Mouse (Mus musculus) lung, postnatal 0 days (tissue): ENCODE measurements around the gene Shpk. TPM values are rescaled to one million over a fixed set of nuclear protein-coding genes. Genes with fewer than 3 reads are reported as not detected.

Source experiments
- ATAC-seq: fragments of 200-750 bp; cut with Nextera tagmentation; 2 replicates; pipeline ENCODE4 v1.8.0; 2017; ENCODE audit warnings: moderate library complexity
- DNase-seq: peaks from one replicate; pipeline ENCODE4 v3.0.0-alpha.2; 2016; ENCODE audit warnings: low spot score
- H3K27ac ChIP-seq: fragments of 300-500 bp; sonication (generic); 2 replicates; pipeline ENCODE4 v1.5.1; 2014; ENCODE audit warnings: antibody characterized with exemption, mild to moderate bottlenecking, low read length, mixed read lengths
- H3K27me3 ChIP-seq: fragments of 300-500 bp; sonication (generic); replicated peaks from 2 replicates; pipeline ENCODE4 v1.6.1; 2014; ENCODE audit warnings: low read length, mixed read lengths; ENCODE audit not compliant: insufficient read depth
- H3K36me3 ChIP-seq: fragments of 300-500 bp; sonication (generic); 2 replicates; pipeline ENCODE4 v1.6.1; 2014; ENCODE audit warnings: low read length, mixed read lengths; ENCODE audit not compliant: insufficient read depth
- H3K4me1 ChIP-seq: fragments of 300-500 bp; sonication (generic); 2 replicates; pipeline ENCODE4 v1.6.1; 2014; ENCODE audit warnings: antibody characterized with exemption, low read depth, low read length, mixed read lengths; ENCODE audit not compliant: insufficient read depth
- H3K4me2 ChIP-seq: fragments of 300-500 bp; sonication (generic); replicated peaks from 2 replicates; pipeline ENCODE4 v1.6.1; 2014; ENCODE audit warnings: low read depth, mild to moderate bottlenecking, low read length, moderate library complexity, mixed read lengths
- H3K4me3 ChIP-seq: fragments of 300-500 bp; sonication (generic); 2 replicates; pipeline ENCODE4 v1.5.1; 2014; ENCODE audit warnings: low read depth, low read length
- H3K9ac ChIP-seq: fragments of 300-500 bp; sonication (generic); replicated peaks from 2 replicates; pipeline ENCODE4 v1.6.1; 2014; ENCODE audit warnings: low read depth, mild to moderate bottlenecking
- H3K9me3 ChIP-seq: fragments of 300-500 bp; sonication (generic); 2 replicates; pipeline ENCODE4 v1.6.1; 2016; ENCODE audit warnings: low read length, mixed read lengths
- CTCF ChIP-seq: IDR thresholded peaks from 2 replicates; pipeline ENCODE4 v1.5.1; 2016; ENCODE audit warnings: antibody characterized with exemption, mild to moderate bottlenecking
- EP300 ChIP-seq: IDR thresholded peaks from 2 replicates; pipeline ENCODE4 v1.6.1; 2016; ENCODE audit warnings: antibody characterized with exemption, mild to moderate bottlenecking, control low read depth
- WGBS: fragments of 180-500 bp; shearing (Covaris S2); extraction: QIAGEN DNeasy Blood & Tissue Kit; methylation state at CpG from one replicate; pipeline ENCODE4 v1.1.7; 2014; 5-methylcytosine and 5-hydroxymethylcytosine counted together
- polyA plus RNA-seq: library from polyadenylated mRNA; unstranded; fragments of >200 nt; fragmentation: Nextera tagmentation; extraction: Ambion mirVana; gene quantifications from 2 replicates; pipeline ENCODE4 v1.2.1, GENCODE M21; 2015

Shpk gene
- polyA plus RNA-seq, 1 experiment from 2014 or later = 3.5 TPM

- DNase-seq (peak; percentile 8), ATAC-seq (no peak)
- no peaks in the 10 kb centered on the region for H3K9me3 ChIP-seq
- H3K9ac ChIP-seq = no peak overlapping the region
- H3K4me2 ChIP-seq = no peak overlapping the region
- no peaks in the 10 kb centered on the region for H3K27me3 ChIP-seq
- H3K36me3 ChIP-seq = no peaks in the 10 kb centered on the region
- WGBS = 52% methylated on average over 3 of the region's 3 CpGs
- no peak overlapping the region for H3K27ac ChIP-seq
- TF ChIP-seq EP300 = no peak
- no peak for TF ChIP-seq CTCF
- no peak overlapping the region for H3K4me3 ChIP-seq
- no peaks in the 10 kb centered on the region for H3K4me1 ChIP-seq
Measured at GRCm38 (mm10) chr11:73236731-73237130, 37.5 kb downstream of the Shpk start.

GRCm38 (mm10) chr11:73242199-73242598, 42.9 kb downstream of the Shpk start:
- WGBS = 75% methylated on average over 6 of the region's 6 CpGs
- DNase-seq (no peak), ATAC-seq (no peak)
- Histone ChIP-seq H3K4me2 (no peak overlapping the region), H3K36me3 (no peaks in the 10 kb centered on the region), H3K9ac (no peak overlapping the region), H3K4me3 (no peak overlapping the region), H3K27ac (no peak overlapping the region), H3K27me3 (no peaks in the 10 kb centered on the region), H3K4me1 (no peaks in the 10 kb centered on the region), H3K9me3 (no peaks in the 10 kb centered on the region)
- no peak for TF ChIP-seq CTCF
- TF ChIP-seq EP300 = no peak

GRCm38 (mm10) chr11:73242777-73243176, 43.5 kb downstream of the Shpk start:
- H3K4me3 ChIP-seq = no peak overlapping the region
- H3K4me1 ChIP-seq = no peaks in the 10 kb centered on the region
- no peak for DNase-seq
- H3K36me3 ChIP-seq = no peaks in the 10 kb centered on the region
- TF ChIP-seq CTCF (no peak), EP300 (no peak)
- H3K9me3 ChIP-seq = no peaks in the 10 kb centered on the region
- H3K4me2 ChIP-seq = no peak overlapping the region
- H3K27me3 ChIP-seq = no peaks in the 10 kb centered on the region
- no peak for ATAC-seq
- WGBS = 79% methylated on average over 4 of the region's 4 CpGs
- H3K27ac ChIP-seq = no peak overlapping the region
- H3K9ac ChIP-seq = no peak overlapping the region

GRCm38 (mm10) chr11:73257362-73257945, 58.2 kb downstream of the Shpk start:
- no peak for DNase-seq
- Histone ChIP-seq H3K36me3 (no peaks in the 10 kb centered on the region), H3K27me3 (no peaks in the 10 kb centered on the region), H3K4me1 (no peaks in the 10 kb centered on the region), H3K4me2 (no peak overlapping the region), H3K9me3 (no peaks in the 10 kb centered on the region), H3K27ac (no peak overlapping the region), H3K4me3 (no peak overlapping the region), H3K9ac (no peak overlapping the region)
- no peak for TF ChIP-seq CTCF
- TF ChIP-seq EP300 = no peak
- no peak for ATAC-seq
- 59% methylated on average over 4 of the region's 4 CpGs for WGBS

- H3K36me3 ChIP-seq = no peaks in the 10 kb centered on the region
- no peaks in the 10 kb centered on the region for H3K4me1 ChIP-seq
- no peak overlapping the region for H3K9ac ChIP-seq
- H3K9me3 ChIP-seq = no peaks in the 10 kb centered on the region
- no peaks in the 10 kb centered on the region for H3K27me3 ChIP-seq
- H3K27ac ChIP-seq = no peak overlapping the region
- no peak for ATAC-seq
- TF ChIP-seq CTCF (no peak), EP300 (no peak)
- no peak overlapping the region for H3K4me2 ChIP-seq
- no peak for DNase-seq
- H3K4me3 ChIP-seq = no peak overlapping the region
Measured at GRCm38 (mm10) chr11:73258664-73259063, 59.4 kb downstream of the Shpk start.

GRCm38 (mm10) chr11:73260457-73260856, 61.2 kb downstream of the Shpk start:
- Histone ChIP-seq H3K9ac (no peak overlapping the region), H3K27ac (no peak overlapping the region), H3K4me2 (no peak overlapping the region), H3K4me1 (no peaks in the 10 kb centered on the region), H3K4me3 (no peak overlapping the region), H3K36me3 (no peaks in the 10 kb centered on the region), H3K27me3 (no peaks in the 10 kb centered on the region), H3K9me3 (no peaks in the 10 kb centered on the region)
- WGBS = 71% methylated on average over 3 of the region's 3 CpGs
- no peak for ATAC-seq
- no peak for DNase-seq
- TF ChIP-seq CTCF (no peak), EP300 (no peak)

- no peak for DNase-seq
- ATAC-seq = no peak
- Histone ChIP-seq H3K4me2 (no peak overlapping the region), H3K4me1 (no peaks in the 10 kb centered on the region), H3K4me3 (no peak overlapping the region), H3K36me3 (no peaks in the 10 kb centered on the region), H3K9ac (no peak overlapping the region), H3K27ac (no peak overlapping the region), H3K9me3 (no peaks in the 10 kb centered on the region), H3K27me3 (no peaks in the 10 kb centered on the region)
- WGBS = 76% methylated on average over 1 of the region's 1 CpGs
- no peak for TF ChIP-seq EP300
- TF ChIP-seq CTCF = no peak
Measured at GRCm38 (mm10) chr11:73261385-73261784, 62.1 kb downstream of the Shpk start.
